Mouse (Mus musculus) embryonic facial prominence, embryonic 11.5 days (tissue): ENCODE measurements around the gene Cln3. TPM values are rescaled to one million over a fixed set of nuclear protein-coding genes. Genes with fewer than 3 reads are reported as not detected.

Experiments
- ATAC-seq: fragments of 200-750 bp; cut with Nextera tagmentation; replicated peaks from 2 replicates; pipeline ENCODE4 v1.8.0; 2017; ENCODE audit warnings: low read depth; ENCODE audit not compliant: insufficient number of reproducible peaks, low FRiP score, low TSS enrichment
- DNase-seq: peaks from one replicate; pipeline ENCODE4 v3.0.0-alpha.2; 2015; ENCODE audit warnings: low spot score
- H3K27ac ChIP-seq: fragments of 300-500 bp; sonication (generic); replicated peaks from 2 replicates; pipeline ENCODE4 v1.5.1; 2014; ENCODE audit warnings: mild to moderate bottlenecking, low read depth, low read length, control low read depth
- H3K27me3 ChIP-seq: fragments of 300-500 bp; sonication (generic); 2 replicates; pipeline ENCODE4 v1.6.1; 2014; ENCODE audit warnings: mild to moderate bottlenecking, low read length, moderate library complexity, mixed read lengths; ENCODE audit not compliant: control insufficient read depth, insufficient read depth
- H3K36me3 ChIP-seq: fragments of 300-500 bp; sonication (generic); replicated peaks from 2 replicates; pipeline ENCODE4 v1.6.1; 2014; ENCODE audit warnings: low read depth, mild to moderate bottlenecking, low read length, moderate library complexity, mixed read lengths; ENCODE audit not compliant: control insufficient read depth, insufficient read depth
- H3K4me1 ChIP-seq: fragments of 300-500 bp; sonication (generic); 2 replicates; pipeline ENCODE4 v1.6.1; 2014; ENCODE audit warnings: low read length, mixed read lengths; ENCODE audit not compliant: control insufficient read depth, insufficient read depth
- H3K4me2 ChIP-seq: fragments of 300-500 bp; sonication (generic); 2 replicates; pipeline ENCODE4 v1.6.1; 2014; ENCODE audit warnings: low read depth, mild to moderate bottlenecking, control low read depth, low read length, moderate library complexity
- H3K4me3 ChIP-seq: fragments of 300-500 bp; sonication (generic); 2 replicates; pipeline ENCODE4 v1.5.1; 2014; ENCODE audit warnings: low read depth, low read length, control low read depth
- H3K9ac ChIP-seq: fragments of 300-500 bp; sonication (generic); replicated peaks from 2 replicates; pipeline ENCODE4 v1.6.1; 2014; ENCODE audit warnings: mild to moderate bottlenecking, control low read depth, low read length
- H3K9me3 ChIP-seq: fragments of 300-500 bp; sonication (generic); replicated peaks from 2 replicates; pipeline ENCODE4 v1.6.1; 2016; ENCODE audit warnings: mild to moderate bottlenecking, low read length, inconsistent platforms, mixed read lengths; ENCODE audit not compliant: control insufficient read depth
- WGBS: fragments of 180-500 bp; shearing (Covaris S2); extraction: QIAGEN DNeasy Blood & Tissue Kit; methylation state at CpG from one replicate; pipeline ENCODE4 v1.1.7; 2014; 5-methylcytosine and 5-hydroxymethylcytosine counted together
- polyA plus RNA-seq: library from polyadenylated mRNA; unstranded; fragments of >200 nt; fragmentation: Nextera tagmentation; extraction: Ambion mirVana; gene quantifications from 2 replicates; pipeline ENCODE4 v1.2.1, GENCODE M21; 2014

Gene Cln3
- polyA plus RNA-seq, result 24.4 and 26.8 TPM in 2 replicates

- no peak for ATAC-seq
- WGBS, result 68% methylated on average over 6 of the region's 6 CpGs
- no peak within 1 kb of the TSS for H3K9ac ChIP-seq
- no peak for DNase-seq
- H3K36me3 ChIP-seq, result no peaks in the 10 kb centered on the region
- no peak within 1 kb of the TSS for H3K4me3 ChIP-seq
- no peak within 1 kb of the TSS for H3K27ac ChIP-seq
- no peaks in the 10 kb centered on the region for H3K9me3 ChIP-seq
- H3K4me1 ChIP-seq, result no peaks in the 10 kb centered on the region; the same call in 1 of the 2 replicates
- no peaks in the 10 kb centered on the region; the same call in 1 of the 2 replicates for H3K27me3 ChIP-seq
- H3K4me2 ChIP-seq, result no peak within 1 kb of the TSS
Measured at GRCm38 (mm10) chr7:126585717-126586116, at the start of gene Cln3. Gene Cln3, minus strand, starts transcription at chr7:126585817.

GRCm38 (mm10) chr7:126635375-126635774 is 49.8 kb upstream of the Cln3 start:
- no peak overlapping the region for H3K4me2 ChIP-seq
- H3K4me3 ChIP-seq, result no peak overlapping the region
- no peaks in the 10 kb centered on the region for H3K36me3 ChIP-seq
- H3K27ac ChIP-seq, result no peak overlapping the region
- ATAC-seq, result no peak
- H3K9me3 ChIP-seq, result no peaks in the 10 kb centered on the region
- H3K4me1 ChIP-seq, result no peaks in the 10 kb centered on the region
- DNase-seq, result no peak
- no peak overlapping the region for H3K9ac ChIP-seq
- H3K27me3 ChIP-seq, result no peaks in the 10 kb centered on the region

GRCm38 (mm10) chr7:126632478-126632877 is 46.9 kb upstream of the Cln3 start:
- DNase-seq, result no peak
- ATAC-seq, result no peak
- H3K4me2 ChIP-seq, result no peak overlapping the region
- H3K9ac ChIP-seq, result no peak overlapping the region
- no peaks in the 10 kb centered on the region for H3K27me3 ChIP-seq
- H3K36me3 ChIP-seq, result no peaks in the 10 kb centered on the region
- WGBS, result 80% methylated on average over 2 of the region's 2 CpGs
- H3K27ac ChIP-seq, result no peak overlapping the region
- no peak overlapping the region for H3K4me3 ChIP-seq
- H3K9me3 ChIP-seq, result no peaks in the 10 kb centered on the region
- H3K4me1 ChIP-seq, result no peaks in the 10 kb centered on the region

- H3K9me3 ChIP-seq, result no peaks in the 10 kb centered on the region
- no peak within 1 kb of the TSS for H3K4me3 ChIP-seq
- ATAC-seq (no peak), DNase-seq (no peak)
- H3K27ac ChIP-seq, result no peak within 1 kb of the TSS
- H3K36me3 ChIP-seq, result no peaks in the 10 kb centered on the region
- 91% methylated on average over 4 of the region's 4 CpGs for WGBS
- H3K9ac ChIP-seq, result no peak within 1 kb of the TSS
- no peaks in the 10 kb centered on the region for H3K4me1 ChIP-seq
- no peak within 1 kb of the TSS for H3K4me2 ChIP-seq
- no peaks in the 10 kb centered on the region for H3K27me3 ChIP-seq
Measured at GRCm38 (mm10) chr7:126630824-126631518, 45.4 kb upstream of the Cln3 start, which contains the start of gene Nupr1. Gene Nupr1, minus strand, starts transcription at chr7:126630861.

- Histone ChIP-seq H3K36me3 (no peaks in the 10 kb centered on the region), H3K4me1 (no peaks in the 10 kb centered on the region), H3K9ac (no peak overlapping the region), H3K4me2 (no peak overlapping the region), H3K4me3 (no peak overlapping the region), H3K27ac (no peak overlapping the region), H3K27me3 (no peaks in the 10 kb centered on the region), H3K9me3 (no peaks in the 10 kb centered on the region)
- no peak for DNase-seq
- WGBS, result 52% methylated on average over 3 of the region's 3 CpGs
- no peak for ATAC-seq
Measured at GRCm38 (mm10) chr7:126629915-126630314, 44.3 kb upstream of the Cln3 start.

GRCm38 (mm10) chr7:126628111-126628510 is 42.5 kb upstream of the Cln3 start:
- Histone ChIP-seq H3K36me3 (no peaks in the 10 kb centered on the region), H3K9ac (no peak overlapping the region), H3K27ac (no peak overlapping the region), H3K4me3 (no peak overlapping the region), H3K4me2 (no peak overlapping the region), H3K9me3 (no peaks in the 10 kb centered on the region), H3K27me3 (no peaks in the 10 kb centered on the region), H3K4me1 (no peaks in the 10 kb centered on the region)
- WGBS, result 59% methylated on average over 6 of the region's 6 CpGs
- ATAC-seq (no peak), DNase-seq (no peak)

- DNase-seq (no peak), ATAC-seq (no peak)
- H3K27ac ChIP-seq, result no peak overlapping the region
Measured at GRCm38 (mm10) chr7:126625807-126626600, 40.4 kb upstream of the Cln3 start.

GRCm38 (mm10) chr7:126625369-126625768 is 39.8 kb upstream of the Cln3 start:
- WGBS, result 44% methylated on average over 6 of the region's 6 CpGs
- Histone ChIP-seq H3K9ac (no peak overlapping the region), H3K4me2 (no peak overlapping the region), H3K27ac (no peak overlapping the region), H3K27me3 (no peaks in the 10 kb centered on the region), H3K4me3 (no peak overlapping the region), H3K4me1 (no peaks in the 10 kb centered on the region), H3K9me3 (no peaks in the 10 kb centered on the region), H3K36me3 (no peaks in the 10 kb centered on the region)
- ATAC-seq (0 out of 2 replicates have a peak, but pooled peaks have one; percentile 18), DNase-seq (no peak)

More at GRCm38 (mm10) chr7:126625807-126626600, 40.4 kb upstream of the Cln3 start:
- Histone ChIP-seq H3K4me1 (no peaks in the 10 kb centered on the region), H3K4me3 (no peak overlapping the region), H3K36me3 (no peaks in the 10 kb centered on the region), H3K9me3 (no peaks in the 10 kb centered on the region), H3K4me2 (no peak overlapping the region), H3K9ac (no peak overlapping the region), H3K27me3 (no peaks in the 10 kb centered on the region)
- 79% methylated on average over 3 of the region's 3 CpGs for WGBS
